Mouse (Mus musculus): ENCODE measurements around the gene Bpgm. TPM values are rescaled to one million over a fixed set of nuclear protein-coding genes. Genes with fewer than 3 reads are reported as not detected.

Bpgm gene
- total and polyA plus RNA-seq, 2 experiments, result 7.0 to 9.1 TPM

GRCm38 (mm10) chr6:34548406-34548990 is 72.5 kb downstream of the Bpgm start:
- 71% methylated on average over 13 of the region's 13 CpGs for WGBS
- H3K79me2 ChIP-seq (ENCODE audit: control insufficient read depth, insufficient read depth, low read length), result no peaks in the 10 kb centered on the region
- H3K27ac ChIP-seq (replicated peaks; ENCODE audit: insufficient read depth, low read depth, low read length), result no peak overlapping the region
- H3K36me3 ChIP-seq (ENCODE audit: control insufficient read depth, insufficient read depth, low read length), result no peaks in the 10 kb centered on the region
- DNase-seq (ENCODE audit: extremely low read depth, low read depth, low spot score), result no peak
- H3K4me3 ChIP-seq (ENCODE audit: insufficient read depth, low read depth, low read length), result no peak overlapping the region
- TF ChIP-seq CTCF (IDR thresholded peaks at IDR 0.05; ENCODE audit: low read depth, low read length) (no peak), POLR2A (IDR thresholded peaks at IDR 0.05; ENCODE audit: extremely low read depth, insufficient read depth, low read length) (no peak)
- no peaks in the 10 kb centered on the region for H3K27me3 ChIP-seq (ENCODE audit: control insufficient read depth, insufficient read depth, low read length)
- peaks cover 1% of the 10 kb centered on the region; the same call in 1 of the 2 replicates for H3K4me1 ChIP-seq (ENCODE audit: control insufficient read depth, insufficient read depth, low read length)
- H3K9ac ChIP-seq (ENCODE audit: low read depth, low read length), result no peak overlapping the region

DNA sequence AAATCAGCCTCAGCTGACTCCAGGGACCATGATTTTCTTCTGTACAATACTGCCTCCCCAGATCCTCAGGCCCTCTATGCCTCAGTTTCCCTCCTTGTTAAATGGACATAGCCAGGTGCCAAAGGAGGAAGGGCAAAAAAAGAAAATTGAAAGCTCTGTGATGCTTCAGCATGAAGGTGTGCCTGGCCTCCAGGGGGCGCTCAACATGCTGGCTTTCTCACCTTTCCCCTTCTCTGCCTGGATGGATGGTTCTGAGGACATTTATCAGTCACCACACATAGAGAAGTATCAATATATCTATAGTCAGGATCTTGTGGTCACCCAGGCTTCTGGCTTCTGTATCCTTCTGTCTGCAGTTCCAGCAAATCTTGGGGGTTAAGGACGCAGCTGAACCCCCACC is 73.0 kb downstream of the Bpgm start:
- TF ChIP-seq POLR2A (IDR thresholded peaks at IDR 0.05; ENCODE audit: extremely low read depth, insufficient read depth, low read length) (no peak), CTCF (IDR thresholded peaks at IDR 0.05; ENCODE audit: low read depth, low read length) (peak; percentile 95)
- DNase-seq (ENCODE audit: extremely low read depth, low read depth, low spot score), result peak; percentile 39
- H3K4me3 ChIP-seq (ENCODE audit: insufficient read depth, low read depth, low read length), result no peak overlapping the region
- H3K36me3 ChIP-seq (ENCODE audit: control insufficient read depth, insufficient read depth, low read length), result no peaks in the 10 kb centered on the region
- H3K9ac ChIP-seq (ENCODE audit: low read depth, low read length), result no peak overlapping the region
- H3K4me1 ChIP-seq (ENCODE audit: control insufficient read depth, insufficient read depth, low read length), result peaks cover 1% of the 10 kb centered on the region; the same call in 1 of the 2 replicates
- H3K79me2 ChIP-seq (ENCODE audit: control insufficient read depth, insufficient read depth, low read length), result no peaks in the 10 kb centered on the region
- 42% methylated on average over 2 of the region's 2 CpGs for WGBS
- no peak overlapping the region for H3K27ac ChIP-seq (replicated peaks; ENCODE audit: insufficient read depth, low read depth, low read length)
- H3K27me3 ChIP-seq (ENCODE audit: control insufficient read depth, insufficient read depth, low read length), result no peaks in the 10 kb centered on the region

DNA sequence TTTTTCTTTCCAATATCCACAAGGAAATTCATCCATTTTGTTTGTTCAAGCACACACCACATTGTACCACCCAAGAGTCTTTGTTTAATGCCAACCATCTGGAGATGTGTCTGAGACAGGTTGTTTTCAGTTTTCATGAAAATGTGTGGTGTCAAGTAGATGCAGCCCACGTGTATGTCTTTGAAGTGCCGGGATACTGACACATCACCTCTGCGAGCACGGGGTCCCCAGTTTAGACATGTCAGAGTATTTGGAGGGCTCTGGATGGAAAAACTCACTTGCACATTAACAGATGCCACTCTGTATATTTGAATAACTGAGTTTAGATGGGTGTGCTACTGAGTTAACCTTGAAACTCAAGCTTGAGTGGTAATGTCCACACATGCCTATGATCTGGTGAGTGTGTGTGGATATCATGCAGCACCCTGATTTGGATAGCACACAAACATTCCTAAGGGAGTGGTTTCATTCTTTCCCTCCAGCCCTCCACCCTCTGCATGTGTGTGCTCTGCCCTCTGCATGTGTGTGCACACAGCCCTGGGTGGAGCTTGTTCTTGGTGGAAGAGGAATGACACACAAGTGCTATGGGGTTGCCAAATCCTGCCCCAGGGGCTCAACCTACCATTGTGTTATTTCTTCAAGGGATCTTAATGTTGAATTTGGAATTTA is 76.6 kb downstream of the Bpgm start:
- Histone ChIP-seq H3K4me1 (ENCODE audit: control insufficient read depth, insufficient read depth, low read length) (peaks cover 1% of the 10 kb centered on the region; the same call in 1 of the 2 replicates), H3K9ac (ENCODE audit: low read depth, low read length) (no peak overlapping the region), H3K36me3 (ENCODE audit: control insufficient read depth, insufficient read depth, low read length) (no peaks in the 10 kb centered on the region), H3K79me2 (ENCODE audit: control insufficient read depth, insufficient read depth, low read length) (no peaks in the 10 kb centered on the region), H3K27ac (replicated peaks; ENCODE audit: insufficient read depth, low read depth, low read length) (no peak overlapping the region), H3K4me3 (ENCODE audit: insufficient read depth, low read depth, low read length) (no peak overlapping the region), H3K27me3 (ENCODE audit: control insufficient read depth, insufficient read depth, low read length) (no peaks in the 10 kb centered on the region)
- 91% methylated on average over 4 of the region's 4 CpGs for WGBS
- TF ChIP-seq POLR2A (IDR thresholded peaks at IDR 0.05; ENCODE audit: extremely low read depth, insufficient read depth, low read length) (no peak), CTCF (IDR thresholded peaks at IDR 0.05; ENCODE audit: low read depth, low read length) (no peak)
- no peak for DNase-seq (ENCODE audit: extremely low read depth, low read depth, low spot score)

DNA sequence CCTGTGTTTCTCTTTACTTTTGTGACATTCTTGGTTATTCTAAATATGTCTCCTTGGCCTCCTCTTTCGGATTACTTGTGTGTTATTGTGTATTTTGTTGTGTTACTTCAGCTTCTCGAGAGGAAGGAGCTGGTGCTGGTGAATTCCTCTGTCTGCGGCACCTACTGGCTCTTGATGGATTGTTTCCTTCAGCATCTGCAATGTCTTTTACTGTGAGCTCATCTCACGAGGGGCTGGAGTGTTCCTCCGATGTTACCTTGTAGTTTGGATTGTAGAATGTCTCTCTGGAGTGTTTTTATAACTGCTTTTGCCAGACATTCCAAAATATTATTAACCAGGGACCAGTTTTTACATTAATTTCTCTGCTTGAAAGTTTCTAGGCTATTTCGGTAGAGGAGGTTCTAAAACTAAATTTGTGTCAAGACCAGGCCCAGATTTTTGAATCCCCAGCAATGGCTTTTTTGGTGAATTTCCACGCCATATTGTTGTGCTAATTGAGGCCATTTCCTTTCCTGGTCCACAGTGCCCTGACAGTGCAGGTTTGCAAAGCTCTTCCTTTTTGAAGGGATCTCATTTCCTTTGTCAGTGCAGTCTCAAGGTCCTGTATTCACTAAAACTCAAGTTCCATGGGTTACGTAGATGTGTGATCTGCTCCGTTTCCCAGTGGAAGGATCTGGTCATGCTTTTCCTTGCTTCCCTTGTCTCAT is 78.4 kb downstream of the Bpgm start:
- Histone ChIP-seq H3K79me2 (ENCODE audit: control insufficient read depth, insufficient read depth, low read length) (no peaks in the 10 kb centered on the region), H3K27ac (replicated peaks; ENCODE audit: insufficient read depth, low read depth, low read length) (no peak overlapping the region), H3K4me3 (ENCODE audit: insufficient read depth, low read depth, low read length) (no peak overlapping the region), H3K27me3 (ENCODE audit: control insufficient read depth, insufficient read depth, low read length) (no peaks in the 10 kb centered on the region), H3K9ac (ENCODE audit: low read depth, low read length) (no peak overlapping the region), H3K36me3 (ENCODE audit: control insufficient read depth, insufficient read depth, low read length) (no peaks in the 10 kb centered on the region), H3K4me1 (ENCODE audit: control insufficient read depth, insufficient read depth, low read length) (peaks cover 1% of the 10 kb centered on the region; the same call in 1 of the 2 replicates)
- DNase-seq (ENCODE audit: extremely low read depth, low read depth, low spot score), result no peak
- 86% methylated on average over 9 of the region's 9 CpGs for WGBS
- TF ChIP-seq POLR2A (IDR thresholded peaks at IDR 0.05; ENCODE audit: extremely low read depth, insufficient read depth, low read length), result no peak
- TF ChIP-seq CTCF (IDR thresholded peaks at IDR 0.05; ENCODE audit: low read depth, low read length), result no peak

Other genes starting within 250 kb of the Bpgm start
- 17.5 and 18.3 TPM in 2 replicates for gene Akr1b3, start 158.7 kb upstream of the Bpgm start, total RNA-seq (2014; rRNA removed)
- gene Akr1b3, start 158.7 kb upstream of the Bpgm start, polyA plus RNA-seq (2012; rRNA removed), result 11.6 and 14.0 TPM in 2 replicates
- 2.9 and 4.4 TPM in 2 replicates for gene Akr1b8, start 122.1 kb upstream of the Bpgm start, total RNA-seq (2014; rRNA removed)
- 0.73 and 1.5 TPM in 2 replicates for gene Akr1b8, start 122.1 kb upstream of the Bpgm start, polyA plus RNA-seq (2012; rRNA removed)
- gene Akr1b10, start 92.0 kb upstream of the Bpgm start, total RNA-seq (2014; rRNA removed), result 3.8 and 4.4 TPM in 2 replicates
- 1.4 and 1.7 TPM in 2 replicates for gene Akr1b10, start 92.0 kb upstream of the Bpgm start, polyA plus RNA-seq (2012; rRNA removed)
- 6.4 and 13.9 TPM in 2 replicates for gene Akr1b7, start 63.9 kb upstream of the Bpgm start, total RNA-seq (2014; rRNA removed)
- 0.27 and 1.1 TPM in 2 replicates for gene Akr1b7, start 63.9 kb upstream of the Bpgm start, polyA plus RNA-seq (2012; rRNA removed)
- gene Cald1, start 122.3 kb downstream of the Bpgm start, total RNA-seq (2014; rRNA removed), result 61.0 and 74.8 TPM in 2 replicates
- 42.4 and 44.6 TPM in 2 replicates for gene Cald1, start 122.3 kb downstream of the Bpgm start, polyA plus RNA-seq (2012; rRNA removed)

Data from liver, adult 2 months (tissue).